Mouse (Mus musculus): ENCODE data around the gene Ccdc142. TPM values are rescaled to one million over a fixed set of nuclear protein-coding genes. Genes with fewer than 3 reads are reported as not detected.

Gene Ccdc142
- polyA plus RNA-seq, 1 experiment from 2014 or later: 1.7 TPM

- peak overlapping the region; percentile 85 for H3K4me3 ChIP-seq (ENCODE audit: low read length)
- H3K27ac ChIP-seq (ENCODE audit: low read length): peak overlapping the region; percentile 72
- under 1% methylated on average over 46 of the region's 48 CpGs for WGBS
- peak overlapping the region; percentile 88 for H3K4me2 ChIP-seq (ENCODE audit: low read depth, low read length)
- peak overlapping the region; percentile 92 for H3K9ac ChIP-seq (ENCODE audit: low read depth, low read length)
- no peaks in the 10 kb centered on the region; the same call in 1 of the 2 replicates for H3K36me3 ChIP-seq (ENCODE audit: control insufficient read depth, insufficient read depth, low read length)
- ATAC-seq: peak; percentile 70
- no peaks in the 10 kb centered on the region for H3K9me3 ChIP-seq (ENCODE audit: control insufficient read depth, low read length)
- peaks cover 25% of the 10 kb centered on the region for H3K4me1 ChIP-seq (ENCODE audit: control insufficient read depth, insufficient read depth, low read length)
- H3K27me3 ChIP-seq (replicated peaks; ENCODE audit: control insufficient read depth, insufficient read depth, low read length): no peaks in the 10 kb centered on the region
Measured at GRCm38 (mm10) chr6:83115682-83116372, 14.4 kb downstream of the Ccdc142 start.

- peak overlapping the region; percentile 92 for H3K9ac ChIP-seq (ENCODE audit: low read depth, low read length)
- peak overlapping the region; percentile 85 for H3K4me3 ChIP-seq (ENCODE audit: low read length)
- H3K36me3 ChIP-seq (ENCODE audit: control insufficient read depth, insufficient read depth, low read length): no peaks in the 10 kb centered on the region; the same call in 1 of the 2 replicates
- ATAC-seq: no peak
- H3K9me3 ChIP-seq (ENCODE audit: control insufficient read depth, low read length): no peaks in the 10 kb centered on the region
- 71% methylated on average over 11 of the region's 11 CpGs for WGBS
- peak overlapping the region; percentile 72 for H3K27ac ChIP-seq (ENCODE audit: low read length)
- H3K4me1 ChIP-seq (ENCODE audit: control insufficient read depth, insufficient read depth, low read length): peaks cover 25% of the 10 kb centered on the region
- peak overlapping the region; percentile 88 for H3K4me2 ChIP-seq (ENCODE audit: low read depth, low read length)
- H3K27me3 ChIP-seq (replicated peaks; ENCODE audit: control insufficient read depth, insufficient read depth, low read length): no peaks in the 10 kb centered on the region
Measured at GRCm38 (mm10) chr6:83116373-83117164, 15.2 kb downstream of the Ccdc142 start.

- 86% methylated on average over 4 of the region's 4 CpGs for WGBS
- Histone ChIP-seq H3K4me2 (ENCODE audit: low read depth, low read length) (no peak overlapping the region), H3K9ac (ENCODE audit: low read depth, low read length) (no peak overlapping the region), H3K27ac (ENCODE audit: low read length) (no peak overlapping the region), H3K4me1 (ENCODE audit: control insufficient read depth, insufficient read depth, low read length) (peaks cover 26% of the 10 kb centered on the region), H3K27me3 (replicated peaks; ENCODE audit: control insufficient read depth, insufficient read depth, low read length) (no peaks in the 10 kb centered on the region), H3K9me3 (ENCODE audit: control insufficient read depth, low read length) (no peaks in the 10 kb centered on the region), H3K36me3 (ENCODE audit: control insufficient read depth, insufficient read depth, low read length) (no peaks in the 10 kb centered on the region; the same call in 1 of the 2 replicates), H3K4me3 (ENCODE audit: low read length) (no peak overlapping the region)
- no peak for ATAC-seq
Measured at GRCm38 (mm10) chr6:83117165-83117438, 15.7 kb downstream of the Ccdc142 start.

GRCm38 (mm10) chr6:83117616-83118015 is 16.2 kb downstream of the Ccdc142 start:
- peaks cover 31% of the 10 kb centered on the region for H3K4me1 ChIP-seq (ENCODE audit: control insufficient read depth, insufficient read depth, low read length)
- no peaks in the 10 kb centered on the region for H3K9me3 ChIP-seq (ENCODE audit: control insufficient read depth, low read length)
- H3K27me3 ChIP-seq (replicated peaks; ENCODE audit: control insufficient read depth, insufficient read depth, low read length): no peaks in the 10 kb centered on the region
- H3K36me3 ChIP-seq (ENCODE audit: control insufficient read depth, insufficient read depth, low read length): no peaks in the 10 kb centered on the region; the same call in 1 of the 2 replicates
- no peak overlapping the region for H3K4me2 ChIP-seq (ENCODE audit: low read depth, low read length)
- no peak overlapping the region for H3K4me3 ChIP-seq (ENCODE audit: low read length)
- H3K9ac ChIP-seq (ENCODE audit: low read depth, low read length): no peak overlapping the region
- no peak for ATAC-seq
- no peak overlapping the region for H3K27ac ChIP-seq (ENCODE audit: low read length)
- 87% methylated on average over 13 of the region's 13 CpGs for WGBS

- no peak for ATAC-seq
- Histone ChIP-seq H3K36me3 (ENCODE audit: control insufficient read depth, insufficient read depth, low read length) (no peaks in the 10 kb centered on the region; the same call in 1 of the 2 replicates), H3K4me1 (ENCODE audit: control insufficient read depth, insufficient read depth, low read length) (peaks cover 37% of the 10 kb centered on the region), H3K4me3 (ENCODE audit: low read length) (no peak overlapping the region), H3K27me3 (replicated peaks; ENCODE audit: control insufficient read depth, insufficient read depth, low read length) (no peaks in the 10 kb centered on the region), H3K27ac (ENCODE audit: low read length) (no peak overlapping the region), H3K9ac (ENCODE audit: low read depth, low read length) (no peak overlapping the region), H3K4me2 (ENCODE audit: low read depth, low read length) (no peak overlapping the region), H3K9me3 (ENCODE audit: control insufficient read depth, low read length) (no peaks in the 10 kb centered on the region)
- 80% methylated on average over 11 of the region's 11 CpGs for WGBS
Measured at GRCm38 (mm10) chr6:83118369-83118768, 17.0 kb downstream of the Ccdc142 start.

GRCm38 (mm10) chr6:83118825-83119733 is 17.7 kb downstream of the Ccdc142 start:
- H3K4me1 ChIP-seq (ENCODE audit: control insufficient read depth, insufficient read depth, low read length): peaks cover 41% of the 10 kb centered on the region
- H3K4me2 ChIP-seq (ENCODE audit: low read depth, low read length): no peak overlapping the region
- 78% methylated on average over 14 of the region's 14 CpGs for WGBS
- no peak for ATAC-seq
- H3K36me3 ChIP-seq (ENCODE audit: control insufficient read depth, insufficient read depth, low read length): no peaks in the 10 kb centered on the region; the same call in 1 of the 2 replicates
- H3K9me3 ChIP-seq (ENCODE audit: control insufficient read depth, low read length): no peaks in the 10 kb centered on the region
- peak overlapping the region; percentile 81; the same call in 1 of the 2 replicates for H3K9ac ChIP-seq (ENCODE audit: low read depth, low read length)
- no peak overlapping the region for H3K4me3 ChIP-seq (ENCODE audit: low read length)
- no peaks in the 10 kb centered on the region for H3K27me3 ChIP-seq (replicated peaks; ENCODE audit: control insufficient read depth, insufficient read depth, low read length)
- H3K27ac ChIP-seq (ENCODE audit: low read length): no peak overlapping the region

- Histone ChIP-seq H3K9ac (ENCODE audit: low read depth, low read length) (peak overlapping the region; percentile 81; the same call in 1 of the 2 replicates), H3K36me3 (ENCODE audit: control insufficient read depth, insufficient read depth, low read length) (no peaks in the 10 kb centered on the region; the same call in 1 of the 2 replicates), H3K9me3 (ENCODE audit: control insufficient read depth, low read length) (no peaks in the 10 kb centered on the region), H3K27ac (ENCODE audit: low read length) (no peak overlapping the region), H3K27me3 (replicated peaks; ENCODE audit: control insufficient read depth, insufficient read depth, low read length) (no peaks in the 10 kb centered on the region), H3K4me2 (ENCODE audit: low read depth, low read length) (peak overlapping the region; percentile 90; the same call in 1 of the 2 replicates), H3K4me1 (ENCODE audit: control insufficient read depth, insufficient read depth, low read length) (peaks cover 41% of the 10 kb centered on the region), H3K4me3 (ENCODE audit: low read length) (peak overlapping the region; percentile 74; the same call in 1 of the 2 replicates)
- ATAC-seq: no peak
- 76% methylated on average over 7 of the region's 7 CpGs for WGBS
Measured at GRCm38 (mm10) chr6:83119734-83120051, 18.3 kb downstream of the Ccdc142 start.

GRCm38 (mm10) chr6:83120930-83121862 is 19.8 kb downstream of the Ccdc142 start, which contains the start of gene Wbp1:
TSS of gene Wbp1 (minus strand) at chr6:83121559.
- WGBS: under 1% methylated on average over 38 of the region's 38 CpGs
- ATAC-seq: peak; percentile 94
- peak within 1 kb of the TSS; percentile 74 for H3K4me3 ChIP-seq (ENCODE audit: low read length)
- no peaks in the 10 kb centered on the region; the same call in 1 of the 2 replicates for H3K36me3 ChIP-seq (ENCODE audit: control insufficient read depth, insufficient read depth, low read length)
- peak within 1 kb of the TSS; percentile 99 for H3K4me2 ChIP-seq (ENCODE audit: low read depth, low read length)
- peak within 1 kb of the TSS; percentile 89 for H3K9ac ChIP-seq (ENCODE audit: low read depth, low read length)
- no peaks in the 10 kb centered on the region for H3K27me3 ChIP-seq (replicated peaks; ENCODE audit: control insufficient read depth, insufficient read depth, low read length)
- H3K27ac ChIP-seq (ENCODE audit: low read length): peak within 1 kb of the TSS; percentile 96
- H3K9me3 ChIP-seq (ENCODE audit: control insufficient read depth, low read length): no peaks in the 10 kb centered on the region
- H3K4me1 ChIP-seq (ENCODE audit: control insufficient read depth, insufficient read depth, low read length): peaks cover 36% of the 10 kb centered on the region
